Mouse (Mus musculus): ENCODE data around the gene BB287469. TPM values are rescaled to one million over a fixed set of nuclear protein-coding genes. Genes with fewer than 3 reads are reported as not detected.

The BB287469 gene
- polyA plus RNA-seq, 1 experiment from 2014 or later = not detected

Other genes with a start within 250 kb of the BB287469 start
- gene Oog1, start 213.9 kb upstream of the BB287469 start, polyA plus RNA-seq (2015; fragmentation: Nextera tagmentation; extraction: Ambion mirVana) = not detected in 2 replicates
- not detected in 2 replicates for gene Gm4027, start 197.7 kb upstream of the BB287469 start, polyA plus RNA-seq (2015; fragmentation: Nextera tagmentation; extraction: Ambion mirVana)
- gene Gm16381, start 172.0 kb upstream of the BB287469 start, polyA plus RNA-seq (2015; fragmentation: Nextera tagmentation; extraction: Ambion mirVana) = not detected in 2 replicates
- not detected in 2 replicates for gene Gm21319, start 40.8 kb upstream of the BB287469 start, polyA plus RNA-seq (2015; fragmentation: Nextera tagmentation; extraction: Ambion mirVana)
- not detected in 2 replicates for gene Gm21936, start 21.1 kb upstream of the BB287469 start, polyA plus RNA-seq (2015; fragmentation: Nextera tagmentation; extraction: Ambion mirVana)
- gene Gm2001, start 25.8 kb downstream of the BB287469 start, polyA plus RNA-seq (2015; fragmentation: Nextera tagmentation; extraction: Ambion mirVana) = not detected in 2 replicates
- gene Gm2016, start 57.5 kb downstream of the BB287469 start, polyA plus RNA-seq (2015; fragmentation: Nextera tagmentation; extraction: Ambion mirVana) = not detected in 2 replicates
- not detected in 2 replicates for gene Gm2022, start 78.8 kb downstream of the BB287469 start, polyA plus RNA-seq (2015; fragmentation: Nextera tagmentation; extraction: Ambion mirVana)
- gene Gm2035, start 103.3 kb downstream of the BB287469 start, polyA plus RNA-seq (2015; fragmentation: Nextera tagmentation; extraction: Ambion mirVana) = not detected in 2 replicates
- not detected in 2 replicates for gene Gm2042, start 137.5 kb downstream of the BB287469 start, polyA plus RNA-seq (2015; fragmentation: Nextera tagmentation; extraction: Ambion mirVana)
- gene Gm2075, start 195.3 kb downstream of the BB287469 start, polyA plus RNA-seq (2015; fragmentation: Nextera tagmentation; extraction: Ambion mirVana) = not detected in 2 replicates
- not detected in 2 replicates for gene Gm6803, start 202.2 kb downstream of the BB287469 start, polyA plus RNA-seq (2015; fragmentation: Nextera tagmentation; extraction: Ambion mirVana)
- not detected in 2 replicates for gene Gm2056, start 210.4 kb downstream of the BB287469 start, polyA plus RNA-seq (2015; fragmentation: Nextera tagmentation; extraction: Ambion mirVana)

Data from midbrain, embryonic 13.5 days (tissue).